In genomic region chr13:56208225-56209066, GRCm38 (mm10) we compare ENCODE assay signal across 10 mouse cellular contexts. TPM values are rescaled to one million over a fixed set of nuclear protein-coding genes. Genes with fewer than 3 reads are reported as not detected.
DNase-seq lines count a peak whose midpoint lies in the region; ATAC-seq and TF ChIP-seq lines count a peak whose summit lies in the region.
"Had no signal": no experiment of that assay in that cellular context is flagged by ENCODE, and none has a peak within 500 bp of the region (broad histone marks: within the 10 kb centered on the region; RNA-seq: fewer than 3 reads in every experiment).

No protein-coding gene starts in this region.

- no peaks in the 10 kb centered on the region for H3K9me3 ChIP-seq in lung, postnatal 0 days (ENCODE audit: low read length)
- H3K9me3 ChIP-seq in forebrain, embryonic 16.5 days (ENCODE audit: control insufficient read depth, low read length), result peaks cover 4% of the 10 kb centered on the region; the same call in 1 of the 2 replicates
- H3K9me3 ChIP-seq in midbrain, embryonic 10.5 days (replicated peaks), result peaks cover 10% of the 10 kb centered on the region
- H3K9me3 ChIP-seq: liver, embryonic 15.5 days had no signal

- DNase-seq in lung, postnatal 0 days (ENCODE audit: low spot score), result no peak
- no peak for DNase-seq in lung, postnatal 14 days
- peak; percentile 82 for DNase-seq in midbrain, embryonic 10.5 days (ENCODE audit: low spot score)
- no peak for DNase-seq in gastrocnemius, postnatal 4 days (ENCODE audit: low spot score in 2 of 2)
- no peak for DNase-seq in cerebellum, postnatal 36 days
- DNase-seq: right cerebral cortex, adult 18-20 months had no signal

- no peak overlapping the region for H3K9ac ChIP-seq in lung, postnatal 0 days (replicated peaks; ENCODE audit: low read depth)
- H3K9ac ChIP-seq in forebrain, embryonic 16.5 days (replicated peaks; ENCODE audit: low read depth, low read length), result peak overlapping the region; percentile 49
- H3K9ac ChIP-seq: liver, embryonic 15.5 days had no signal

- no peaks in the 10 kb centered on the region for H3K4me1 ChIP-seq in lung, postnatal 0 days (ENCODE audit: insufficient read depth, low read depth, low read length)
- H3K4me1 ChIP-seq in forebrain, embryonic 16.5 days (replicated peaks; ENCODE audit: control insufficient read depth, insufficient read depth, low read length), result peaks cover 15% of the 10 kb centered on the region
- peaks cover 48% of the 10 kb centered on the region for H3K4me1 ChIP-seq in midbrain, embryonic 10.5 days
- H3K4me1 ChIP-seq: liver, embryonic 15.5 days had no signal

- 15% methylated on average over 34 of the region's 35 CpGs for WGBS in lung, postnatal 0 days
- 1% methylated on average over 35 of the region's 35 CpGs for WGBS in forebrain, embryonic 16.5 days
- 1% methylated on average over 35 of the region's 35 CpGs for WGBS in midbrain, embryonic 10.5 days

- H3K4me3 ChIP-seq in lung, postnatal 0 days (ENCODE audit: low read depth, low read length), result no peak overlapping the region; the same call in 1 of the 2 replicates
- peak overlapping the region; percentile 14; the same call in 1 of the 2 replicates for H3K4me3 ChIP-seq in forebrain, embryonic 16.5 days (replicated peaks; ENCODE audit: low read length)
- peak overlapping the region; percentile 45 for H3K4me3 ChIP-seq in midbrain, embryonic 10.5 days
- H3K4me3 ChIP-seq: liver, embryonic 15.5 days had no signal

- no peak for ATAC-seq in lung, postnatal 0 days
- peak; percentile 90 for ATAC-seq in forebrain, embryonic 16.5 days
- no peak for ATAC-seq in frontal cortex, adult (ENCODE audit: low TSS enrichment)

- H3K27me3 ChIP-seq in lung, postnatal 0 days (replicated peaks; ENCODE audit: insufficient read depth, low read length), result peaks cover 4% of the 10 kb centered on the region; the same call in 1 of the 2 replicates
- no peaks in the 10 kb centered on the region for H3K27me3 ChIP-seq in forebrain, embryonic 16.5 days (replicated peaks; ENCODE audit: control insufficient read depth, insufficient read depth, low read length)
- peaks cover 95% of the 10 kb centered on the region for H3K27me3 ChIP-seq in midbrain, embryonic 10.5 days (ENCODE audit: low read depth, poor library complexity, severe bottlenecking)

- no peaks in the 10 kb centered on the region for H3K36me3 ChIP-seq in lung, postnatal 0 days (ENCODE audit: insufficient read depth, low read length)
- H3K36me3 ChIP-seq in forebrain, embryonic 16.5 days (ENCODE audit: control insufficient read depth, insufficient read depth), result no peaks in the 10 kb centered on the region
- H3K36me3 ChIP-seq in midbrain, embryonic 10.5 days, result peaks cover 8% of the 10 kb centered on the region; the same call in 1 of the 2 replicates
- H3K36me3 ChIP-seq: liver, embryonic 15.5 days had no signal

- H3K27ac ChIP-seq in lung, postnatal 0 days (ENCODE audit: low read length), result no peak overlapping the region
- peak overlapping the region; percentile 15 for H3K27ac ChIP-seq in forebrain, embryonic 16.5 days (ENCODE audit: low read length)
- peak overlapping the region; percentile 88 for H3K27ac ChIP-seq in midbrain, embryonic 10.5 days (replicated peaks)
- H3K27ac ChIP-seq: liver, embryonic 15.5 days had no signal

- 0 out of 2 replicates have a peak overlapping the region, but pooled peaks have one; percentile 17 for H3K4me2 ChIP-seq in lung, postnatal 0 days (replicated peaks; ENCODE audit: low read depth, low read length)
- peak overlapping the region; percentile 53 for H3K4me2 ChIP-seq in forebrain, embryonic 16.5 days (ENCODE audit: low read length)
- H3K4me2 ChIP-seq: liver, embryonic 15.5 days had no signal

- no peak for TF ChIP-seq EP300 in lung, postnatal 0 days (IDR thresholded peaks at IDR 0.05)

- no peak for TF ChIP-seq CTCF in lung, postnatal 0 days (IDR thresholded peaks at IDR 0.05)

RNA-seq across cellular contexts. Expression of gene Tifab, which starts 29.8 kb away (rescaled TPM):
- polyA plus RNA-seq in lung, postnatal 0 days (2015; fragmentation: Nextera tagmentation; extraction: Ambion mirVana), result 4.8 and 6.6 TPM in 2 replicates
- polyA plus RNA-seq in forebrain, embryonic 16.5 days (2015; fragmentation: Nextera tagmentation; extraction: Ambion mirVana), result 0.91 and 1.2 TPM in 2 replicates
- polyA plus RNA-seq in midbrain, embryonic 10.5 days (2016; fragmentation: Nextera tagmentation; extraction: Ambion mirVana), result 1.4 and 1.6 TPM in 2 replicates
- 1 to 10 TPM; 1.4 to 1.5 TPM for total RNA-seq in gastrocnemius, postnatal 4 days (2021)

RNA-seq across cellular contexts. Expression of gene Neurog1, which starts 43.5 kb away (rescaled TPM):
- not detected in 2 replicates for polyA plus RNA-seq in lung, postnatal 0 days (2015; fragmentation: Nextera tagmentation; extraction: Ambion mirVana)
- polyA plus RNA-seq in forebrain, embryonic 16.5 days (2015; fragmentation: Nextera tagmentation; extraction: Ambion mirVana), result 2.3 and 2.6 TPM in 2 replicates
- polyA plus RNA-seq in midbrain, embryonic 10.5 days (2016; fragmentation: Nextera tagmentation; extraction: Ambion mirVana), result 33.7 and 34.4 TPM in 2 replicates
- total RNA-seq in gastrocnemius, postnatal 4 days (2021), result not detected
- polyA plus RNA-seq: gonadal fat pad, adult 2 months; liver, embryonic 15.5 days had no signal
